Mouse (Mus musculus) megakaryocyte progenitor cell, adult 5-6 weeks (primary cell): ENCODE results near the gene Olfr1247. TPM values are rescaled to one million over a fixed set of nuclear protein-coding genes. Genes with fewer than 3 reads are reported as not detected.
"Not testable (repeated sequence)": the region's sequence is repeated elsewhere in the genome, so short reads cannot be mapped to it uniquely, and the experiment has no call there.

Experiments used
- ATAC-seq: replicated peaks from 2 replicates; pipeline ENCODE4 v1.8.0; 2016; ENCODE audit warnings: mild to moderate bottlenecking, moderate TSS enrichment, inconsistent platforms; ENCODE audit not compliant: poor library complexity
- total RNA-seq, 2 experiments: library from RNA; stranded (forward) in 1 of 2; stranded (reverse) in 1 of 2; fragments of 157-497, 149-512 nt in 1 of 2; fragments of 200-1000 nt in 1 of 2; gene quantifications; 2 replicates each; pipeline versions ENCODE4 v1.2.3 to v1.2.4; 2015 to 2017

The Olfr1247 gene
- total RNA-seq (2015): not detected in 2 replicates
- not detected in 2 replicates for total RNA-seq (2017)

- no peak for ATAC-seq
Observed at GRCm38 (mm10) chr2:89614030-89614429, at the start of gene Olfr1247. Gene Olfr1247, minus strand, starts transcription at chr2:89614130.

- ATAC-seq: no peak
Observed at GRCm38 (mm10) chr2:89661367-89661766, 47.4 kb upstream of the Olfr1247 start, which contains the start of gene Olfr1250. Gene Olfr1250, minus strand, starts transcription at chr2:89661467.

GRCm38 (mm10) chr2:89634883-89635282, 21.0 kb upstream of the Olfr1247 start, which contains the start of gene Olfr1249:
Gene Olfr1249, minus strand, starts transcription at chr2:89634983.
- ATAC-seq: no peak

DNA sequence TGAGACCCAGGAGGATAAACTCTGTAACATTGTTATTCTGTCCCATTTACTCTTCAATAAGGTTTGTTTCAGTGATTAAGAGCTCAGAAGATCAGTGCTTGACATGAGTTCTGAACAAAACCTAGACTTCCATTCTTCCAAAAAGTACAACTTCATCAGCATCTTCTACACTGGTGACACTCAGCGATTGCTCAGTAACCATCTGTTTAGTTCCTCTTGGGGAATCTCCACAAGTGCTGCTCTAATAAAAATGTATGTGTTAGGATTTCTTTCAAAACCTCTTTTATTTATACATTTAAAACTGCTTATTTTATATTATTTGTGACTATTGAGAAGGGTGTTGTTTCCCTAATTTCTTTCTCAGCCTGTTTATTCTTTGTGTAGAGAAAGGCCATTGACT, 4.2 kb upstream of the Olfr1247 start, which contains the start of gene Olfr1248:
TSS of gene Olfr1248 (minus strand) at position 101 of the 400 bp plus-strand sequence.
- not testable (repeated sequence) for ATAC-seq

DNA sequence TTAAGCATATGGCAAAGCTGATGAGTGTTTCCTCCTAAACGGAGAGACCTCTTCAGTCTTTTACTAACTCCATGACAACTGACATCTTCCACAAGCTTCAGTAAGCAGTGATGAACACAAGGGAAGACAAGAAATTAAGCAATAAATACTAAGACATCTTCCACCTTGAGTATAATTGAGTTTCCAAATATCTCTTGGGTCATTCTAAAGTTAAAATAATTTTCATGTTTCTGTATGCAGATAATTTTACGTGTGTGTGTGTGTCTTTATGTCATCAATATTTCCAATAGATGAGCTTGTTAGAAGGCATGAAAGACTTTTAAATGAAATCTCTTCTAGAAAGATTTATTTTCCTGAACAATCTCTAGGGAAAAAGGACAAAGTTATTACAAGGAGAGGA, 20.9 kb downstream of the Olfr1247 start, which contains the start of gene Olfr1246:
TSS of gene Olfr1246 (minus strand) at position 101 of the 400 bp plus-strand sequence.
- no peak for ATAC-seq

DNA sequence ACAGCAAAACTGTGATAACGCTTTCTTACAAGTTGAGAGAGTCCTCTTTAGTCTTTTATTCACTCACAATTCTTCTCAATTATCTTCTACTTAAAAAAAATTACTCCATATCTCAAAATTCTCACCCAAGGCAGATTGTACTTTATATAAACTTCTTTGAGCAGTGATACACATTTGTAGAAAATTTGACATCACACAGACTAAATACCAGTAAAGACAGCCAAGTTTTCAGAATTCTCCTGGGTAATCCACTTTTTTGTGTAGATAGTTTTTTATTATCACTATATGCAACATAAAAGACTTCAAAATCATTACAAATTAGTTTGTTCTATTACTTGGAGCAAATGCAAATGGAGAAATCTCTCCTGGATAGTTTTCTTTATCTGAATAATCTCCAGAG, 35.6 kb downstream of the Olfr1247 start, which contains the start of gene Olfr1245:
TSS of gene Olfr1245 (minus strand) at position 101 of the 400 bp plus-strand sequence.
- no peak for ATAC-seq

- not testable (repeated sequence) for ATAC-seq
Observed at GRCm38 (mm10) chr2:89562706-89563105, 51.2 kb downstream of the Olfr1247 start.

Other genes with a start within 250 kb of the Olfr1247 start
- gene Olfr1234, start 249.3 kb downstream of the Olfr1247 start, total RNA-seq (2015): not detected in 2 replicates
- gene Olfr1234, start 249.3 kb downstream of the Olfr1247 start, total RNA-seq (2017): not detected in 2 replicates
- gene Olfr1238, start 204.5 kb downstream of the Olfr1247 start, total RNA-seq (2015): not detected in 2 replicates
- not detected in 2 replicates for gene Olfr1238, start 204.5 kb downstream of the Olfr1247 start, total RNA-seq (2017)
- gene Olfr1239, start 193.7 kb downstream of the Olfr1247 start, total RNA-seq (2015): not detected in 2 replicates
- not detected in 2 replicates for gene Olfr1239, start 193.7 kb downstream of the Olfr1247 start, total RNA-seq (2017)
- gene Olfr1240, start 171.1 kb downstream of the Olfr1247 start, total RNA-seq (2015): not detected in 2 replicates
- gene Olfr1240, start 171.1 kb downstream of the Olfr1247 start, total RNA-seq (2017): not detected in 2 replicates
- gene Olfr1241, start 127.0 kb downstream of the Olfr1247 start, total RNA-seq (2015): not detected in 2 replicates
- gene Olfr1241, start 127.0 kb downstream of the Olfr1247 start, total RNA-seq (2017): not detected in 2 replicates
- not detected in 2 replicates for gene Olfr1242, start 115.8 kb downstream of the Olfr1247 start, total RNA-seq (2015)
- gene Olfr1242, start 115.8 kb downstream of the Olfr1247 start, total RNA-seq (2017): not detected in 2 replicates
- gene Olfr1243, start 82.6 kb downstream of the Olfr1247 start, total RNA-seq (2015): not detected in 2 replicates
- gene Olfr1243, start 82.6 kb downstream of the Olfr1247 start, total RNA-seq (2017): not detected in 2 replicates
- not detected in 2 replicates for gene Olfr1245, start 35.7 kb downstream of the Olfr1247 start, total RNA-seq (2015)
- not detected in 2 replicates for gene Olfr1245, start 35.7 kb downstream of the Olfr1247 start, total RNA-seq (2017)
- gene Olfr1246, start 21.0 kb downstream of the Olfr1247 start, total RNA-seq (2015): not detected in 2 replicates
- gene Olfr1246, start 21.0 kb downstream of the Olfr1247 start, total RNA-seq (2017): not detected in 2 replicates
- not detected in 2 replicates for gene Olfr1248, start 4.1 kb upstream of the Olfr1247 start, total RNA-seq (2015)
- not detected in 2 replicates for gene Olfr1248, start 4.1 kb upstream of the Olfr1247 start, total RNA-seq (2017)
- gene Olfr1249, start 20.9 kb upstream of the Olfr1247 start, total RNA-seq (2015): not detected in 2 replicates
- gene Olfr1249, start 20.9 kb upstream of the Olfr1247 start, total RNA-seq (2017): not detected in 2 replicates
- gene Olfr1250, start 47.3 kb upstream of the Olfr1247 start, total RNA-seq (2015): not detected in 2 replicates
- not detected in 2 replicates for gene Olfr1250, start 47.3 kb upstream of the Olfr1247 start, total RNA-seq (2017)
- gene Olfr1251, start 57.8 kb upstream of the Olfr1247 start, total RNA-seq (2015): not detected in 2 replicates
- gene Olfr1251, start 57.8 kb upstream of the Olfr1247 start, total RNA-seq (2017): not detected in 2 replicates
- not detected in 2 replicates for gene Olfr1252, start 110.9 kb upstream of the Olfr1247 start, total RNA-seq (2015)
- gene Olfr1252, start 110.9 kb upstream of the Olfr1247 start, total RNA-seq (2017): not detected in 2 replicates
- gene Olfr1253, start 143.0 kb upstream of the Olfr1247 start, total RNA-seq (2015): not detected in 2 replicates
- not detected in 2 replicates for gene Olfr1253, start 143.0 kb upstream of the Olfr1247 start, total RNA-seq (2017)
- not detected in 2 replicates for gene Olfr1254, start 179.5 kb upstream of the Olfr1247 start, total RNA-seq (2015)
- not detected in 2 replicates for gene Olfr1254, start 179.5 kb upstream of the Olfr1247 start, total RNA-seq (2017)
- gene Olfr1255, start 197.9 kb upstream of the Olfr1247 start, total RNA-seq (2015): not detected in 2 replicates
- gene Olfr1255, start 197.9 kb upstream of the Olfr1247 start, total RNA-seq (2017): not detected in 2 replicates
- gene Olfr1256, start 227.4 kb upstream of the Olfr1247 start, total RNA-seq (2015): not detected in 2 replicates
- gene Olfr1256, start 227.4 kb upstream of the Olfr1247 start, total RNA-seq (2017): not detected in 2 replicates
- not detected in 2 replicates for gene Olfr48, start 234.1 kb upstream of the Olfr1247 start, total RNA-seq (2015)
- gene Olfr48, start 234.1 kb upstream of the Olfr1247 start, total RNA-seq (2017): not detected in 2 replicates